Mouse (Mus musculus): ENCODE measurements around the gene Gpr84.

GRCm38 (mm10) chr15:103285778-103286417 lies 24.5 kb downstream of the Gpr84 start:
- TF ChIP-seq CTCF (IDR thresholded peaks at IDR 0.05; ENCODE audit: insufficient read depth, low read length) (no peak), POLR2A (IDR thresholded peaks at IDR 0.05; ENCODE audit: borderline replicate concordance, extremely low read depth, low read depth, low read length) (no peak)
